Mouse (Mus musculus): ENCODE data around the gene Ctnna2.

DNA sequence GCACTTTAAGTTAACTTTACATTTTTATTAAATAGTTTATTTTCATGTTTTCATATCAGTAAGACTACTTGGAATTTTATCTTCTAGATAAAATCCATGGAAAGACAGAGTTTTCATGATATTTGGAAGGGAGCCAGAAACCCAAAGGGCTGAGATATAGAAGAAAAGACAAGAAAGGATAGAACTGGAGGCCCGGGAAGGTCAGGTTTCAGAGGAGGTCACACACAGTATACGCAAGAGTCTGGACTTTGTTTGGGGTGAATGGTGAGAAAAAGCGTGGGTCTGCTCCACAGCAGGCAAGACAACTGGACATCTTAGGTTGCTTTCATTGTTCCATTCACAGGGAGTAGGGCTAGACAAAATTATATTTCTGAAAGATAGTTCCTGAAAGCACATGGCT lies 111.4 kb downstream of the Ctnna2 start:
- TF ChIP-seq CTCF (conservative IDR thresholded peaks at IDR 0.05; ENCODE audit: low read length): no peak
- no peak for TF ChIP-seq POU5F1 (IDR thresholded peaks at IDR 0.05; ENCODE audit: borderline replicate concordance, low read length)

Data from E14TG2a.4 (cell line).